Comparison of ENCODE assay signal across 8 mouse cellular contexts in genomic region chr4:127235742-127236487, GRCm38 (mm10). TPM values are rescaled to one million over a fixed set of nuclear protein-coding genes. Genes with fewer than 3 reads are reported as not detected.
DNase-seq lines count a peak whose midpoint lies in the region; ATAC-seq and TF ChIP-seq lines count a peak whose summit lies in the region.

No protein-coding gene starts in this region.

- 2% methylated on average over 67 of the region's 67 CpGs for WGBS in liver, adult 2 months

- no peaks in the 10 kb centered on the region for H3K4me1 ChIP-seq in liver, adult 2 months (ENCODE audit: control insufficient read depth, insufficient read depth, low read length)

- H3K36me3 ChIP-seq in liver, adult 2 months (ENCODE audit: control insufficient read depth, insufficient read depth, low read length): no peaks in the 10 kb centered on the region

- peaks cover 5% of the 10 kb centered on the region; the same call in 1 of the 2 replicates for H3K27me3 ChIP-seq in liver, adult 2 months (ENCODE audit: control insufficient read depth, insufficient read depth, low read length)

- H3K27ac ChIP-seq in liver, adult 2 months (replicated peaks; ENCODE audit: insufficient read depth, low read depth, low read length): no peak overlapping the region

- peak; percentile 85 for TF ChIP-seq CTCF in liver, adult 2 months (IDR thresholded peaks at IDR 0.05; ENCODE audit: low read depth, low read length)

- peak; percentile 64 for DNase-seq in 3T3-L1 (ENCODE audit: low read depth, low spot score)
- peak; percentile 93 for DNase-seq in adrenal gland, postnatal 10 days
- peak; percentile 81 for DNase-seq in embryo, embryonic 11.5 days (ENCODE audit: low read depth, low spot score)
- DNase-seq in heart, adult 18-20 months: peak; percentile 87 to 96
- DNase-seq in kidney, adult 18-20 months: peak; percentile 89
- peak; percentile 68 for DNase-seq in liver, adult 2 months (ENCODE audit: extremely low read depth, low read depth, low spot score)
- peak; percentile 82 to 94 for DNase-seq in spleen, postnatal 4 days (ENCODE audit: low spot score in 2 of 2)

- TF ChIP-seq POLR2A in liver, adult 2 months (IDR thresholded peaks at IDR 0.05; ENCODE audit: extremely low read depth, insufficient read depth, low read length): no peak

- H3K79me2 ChIP-seq in liver, adult 2 months (ENCODE audit: control insufficient read depth, insufficient read depth, low read length): no peaks in the 10 kb centered on the region

- H3K9ac ChIP-seq in liver, adult 2 months (ENCODE audit: low read depth, low read length): peak overlapping the region; percentile 59

- peak overlapping the region; percentile 45; the same call in 1 of the 2 replicates for H3K4me3 ChIP-seq in liver, adult 2 months (ENCODE audit: insufficient read depth, low read depth, low read length)

- ATAC-seq in monocyte, adult 5-6 weeks (replicated peaks; ENCODE audit: insufficient number of reproducible peaks, low FRiP score, low TSS enrichment, poor library complexity, severe bottlenecking): peak; percentile 72

RNA-seq across cellular contexts. Expression of gene Smim12, which starts 7.7 kb away (rescaled TPM):
- 10 to 100 TPM; 36.6 to 38.3 TPM for total RNA-seq in adrenal gland, postnatal 10 days (2021)
- total RNA-seq in heart, adult 18-20 months (2021): 10 to 100 TPM; 54.9 to 61.9 TPM
- total RNA-seq in liver, adult 2 months (2014; rRNA removed): 24.4 and 27.1 TPM in 2 replicates
- polyA plus RNA-seq in liver, adult 2 months (2012; rRNA removed): 24.1 and 32.3 TPM in 2 replicates
- total RNA-seq in monocyte, adult 5-6 weeks (2017): 32.2 to 42.3 TPM (median 32.9 TPM) in 3 replicates
